Mouse (Mus musculus) heart, postnatal 14 days (tissue): ENCODE results near the gene Kif13a. TPM values are rescaled to one million over a fixed set of nuclear protein-coding genes. Genes with fewer than 3 reads are reported as not detected.

ENCODE experiments used
- DNase-seq, 2 experiments: peaks; one replicate each; pipeline ENCODE4 v3.0.0; 2021 to 2022
- intact Hi-C: fragments of 180-260 bp; cut with DNase I; formaldehyde crosslinking; loops from one replicate; pipeline ENCODE4 v1.15.1; 2025
- total RNA-seq, 2 experiments: library from RNA; stranded (reverse); gene quantifications; 2 replicates each; pipeline ENCODE4 v1.2.3; 2021

Kif13a gene
- total RNA-seq, 2 experiments from 2014 or later: 95.6 to 104 TPM

DNA sequence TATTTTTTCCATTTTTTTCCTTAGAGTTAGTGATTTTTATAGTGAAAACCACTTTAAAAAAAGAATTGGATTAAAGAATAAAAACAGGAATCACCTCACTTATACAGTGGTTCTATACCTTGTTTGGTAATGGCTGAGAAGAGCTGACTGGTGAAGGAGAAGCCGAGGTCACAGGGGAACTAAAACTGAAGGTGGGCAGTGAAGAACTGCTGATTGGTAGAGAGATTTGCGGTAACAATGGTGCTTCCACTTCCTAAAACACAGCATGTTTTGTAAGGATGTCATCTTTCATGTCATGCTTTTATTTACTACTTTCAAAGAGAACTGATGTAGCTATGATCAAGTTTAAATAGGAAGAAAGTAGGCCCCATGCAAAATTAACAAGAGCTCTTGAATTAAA is 228.2 kb downstream of the Kif13a start:
- intact Hi-C loops: no loop called here

DNA sequence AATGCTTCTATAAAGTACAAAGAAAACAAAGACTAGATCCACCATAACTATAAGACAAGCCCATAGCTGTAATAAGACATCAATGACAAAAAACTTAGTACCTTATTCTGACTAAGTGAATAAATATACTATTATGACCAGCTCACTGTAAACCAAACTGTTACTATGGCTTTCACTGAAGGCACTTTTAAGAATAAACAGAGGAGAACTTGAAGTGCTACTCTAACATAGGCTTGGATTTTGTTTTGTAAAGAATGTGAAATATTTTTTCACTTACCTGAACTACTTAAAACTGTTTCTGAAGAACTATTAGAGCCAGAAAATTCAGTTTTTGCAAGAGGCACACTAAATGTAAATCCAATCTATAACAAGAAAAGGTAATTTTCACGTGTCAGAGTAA is 230.3 kb downstream of the Kif13a start:
- intact Hi-C loops: no loop called here
- no peak for DNase-seq

More for the DNA sequence above, 228.2 kb downstream of the Kif13a start:
- no peak for DNase-seq

Other genes starting within 250 kb of the Kif13a start
- gene Nup153, start 201.9 kb downstream of the Kif13a start, total RNA-seq: 10 to 100 TPM; 36.9 to 37.9 TPM
- 1 to 10 TPM; 3.8 to 4.1 TPM for gene Nhlrc1, start 85.0 kb upstream of the Kif13a start, total RNA-seq
- 1 to 10 TPM; 7.6 to 8.5 TPM for gene Kdm1b, start 113.6 kb upstream of the Kif13a start, total RNA-seq
- gene Tpmt, start 114.9 kb upstream of the Kif13a start, total RNA-seq: 1 to 10 TPM; 6.1 to 6.7 TPM
- gene Dek, start 176.3 kb upstream of the Kif13a start, total RNA-seq: 10 to 100 TPM; 38.3 to 41.2 TPM
- 10 to 100 TPM; 16.5 to 19.8 TPM for gene Rnf144b, start 192.8 kb upstream of the Kif13a start, total RNA-seq